Mouse (Mus musculus) CD8-positive naive resting alpha-beta T cell, adult 2 months (primary cell): ENCODE results near the gene S100a3.

Experiments used
- DNase-seq, 2 experiments: peaks; one replicate each; pipeline ENCODE4 v3.0.0; 2022; ENCODE audit warnings: low read depth in 2 of 2, low spot score in 2 of 2

The S100a3 gene

GRCm38 (mm10) chr3:90555954-90556353 is 4.4 kb upstream of the S100a3 start:
- DNase-seq: no peak

DNA sequence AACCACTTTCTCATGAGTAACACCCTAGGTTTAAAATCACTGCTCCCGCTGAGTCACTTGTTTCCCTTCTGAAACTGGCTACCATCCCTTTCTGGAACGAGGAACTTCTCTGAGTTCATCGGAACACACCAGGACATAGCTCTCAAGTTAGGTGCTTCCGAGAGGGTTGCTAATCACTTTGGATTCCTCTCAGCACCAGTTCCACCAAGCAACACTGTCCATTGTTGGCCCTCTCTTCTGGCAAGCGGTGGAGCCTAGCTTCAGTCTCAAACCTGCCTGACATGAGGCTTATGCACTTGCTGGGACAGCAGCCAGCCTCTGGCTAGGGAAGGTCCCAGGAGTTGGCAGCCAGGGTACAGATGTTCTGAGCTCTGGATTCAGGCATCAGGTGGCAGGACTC is 14.3 kb downstream of the S100a3 start:
- DNase-seq: no peak

DNA sequence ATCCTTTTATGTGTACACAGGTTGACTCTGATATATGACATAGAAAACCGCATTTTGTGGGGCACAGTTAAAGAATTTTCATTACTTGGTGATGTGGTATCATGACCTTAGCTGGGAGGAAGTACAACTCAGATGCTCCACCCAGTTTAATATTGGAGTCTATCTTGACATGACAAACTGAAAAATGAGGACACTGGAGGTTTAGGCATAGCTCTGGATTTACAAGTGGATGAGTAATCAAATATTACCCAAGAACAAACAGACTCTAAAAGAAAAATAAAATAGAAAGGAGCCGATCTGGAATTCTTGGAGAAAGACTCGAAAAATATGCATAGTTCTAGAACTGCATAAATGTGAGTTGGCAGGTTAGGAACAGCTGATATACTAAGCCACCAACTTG is 14.9 kb downstream of the S100a3 start:
- no peak for DNase-seq

GRCm38 (mm10) chr3:90576351-90577001 is 16.1 kb downstream of the S100a3 start:
- no peak for DNase-seq

GRCm38 (mm10) chr3:90579433-90579832 is 19.1 kb downstream of the S100a3 start:
- DNase-seq: no peak

DNA sequence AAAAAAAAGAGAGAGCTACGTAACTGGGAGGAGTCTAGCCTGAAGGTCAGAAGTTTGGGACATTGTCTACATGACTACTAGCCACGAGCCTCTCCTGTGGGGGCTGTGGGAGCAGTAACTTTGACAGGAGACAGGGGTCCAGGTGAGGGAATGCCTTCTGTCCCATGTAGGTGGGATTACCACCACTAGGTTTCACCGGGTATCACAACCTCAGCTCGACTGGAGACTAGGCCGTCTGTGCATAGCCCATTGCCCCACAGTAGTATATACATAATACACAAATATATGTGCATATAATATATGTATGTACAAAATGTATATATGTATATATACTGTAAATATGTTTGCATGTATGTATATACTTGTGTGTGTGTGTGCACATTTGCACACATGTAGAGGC is 20.8 kb downstream of the S100a3 start:
- no peak for DNase-seq

- no peak for DNase-seq
Observed at GRCm38 (mm10) chr3:90582156-90582555, 21.8 kb downstream of the S100a3 start.

- no peak for DNase-seq
Observed at GRCm38 (mm10) chr3:90582556-90582955, 22.2 kb downstream of the S100a3 start.

- no peak for DNase-seq
Observed at GRCm38 (mm10) chr3:90583893-90584292, 23.5 kb downstream of the S100a3 start.

DNA sequence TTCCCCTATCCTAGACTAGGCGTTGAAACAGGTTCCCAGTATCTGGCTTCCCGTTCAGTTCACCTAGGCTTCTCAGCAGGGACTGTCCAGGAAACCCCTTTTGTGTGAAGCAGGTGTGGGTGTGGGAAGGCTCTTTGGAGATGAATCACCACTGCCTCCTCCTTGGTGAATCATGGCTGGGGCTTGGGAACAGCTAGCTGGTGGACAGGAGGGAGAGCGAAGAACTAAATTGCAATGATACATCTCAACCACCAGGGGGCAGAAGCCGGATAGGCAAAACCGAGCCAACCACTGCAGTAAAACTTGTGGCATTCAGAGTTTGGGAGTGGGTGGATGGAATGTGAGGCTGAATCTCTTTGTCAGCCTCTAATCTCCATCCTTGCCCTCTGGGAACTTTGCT is 25.2 kb downstream of the S100a3 start:
- DNase-seq: peak; percentile 56 to 64

- peak; percentile 20 to 40 for DNase-seq
Observed at GRCm38 (mm10) chr3:90586016-90586643, 25.8 kb downstream of the S100a3 start.

GRCm38 (mm10) chr3:90586906-90587305 is 26.5 kb downstream of the S100a3 start:
- peak; percentile 80 to 82 for DNase-seq

GRCm38 (mm10) chr3:90587361-90588101 is 27.2 kb downstream of the S100a3 start:
- DNase-seq: no peak

DNA sequence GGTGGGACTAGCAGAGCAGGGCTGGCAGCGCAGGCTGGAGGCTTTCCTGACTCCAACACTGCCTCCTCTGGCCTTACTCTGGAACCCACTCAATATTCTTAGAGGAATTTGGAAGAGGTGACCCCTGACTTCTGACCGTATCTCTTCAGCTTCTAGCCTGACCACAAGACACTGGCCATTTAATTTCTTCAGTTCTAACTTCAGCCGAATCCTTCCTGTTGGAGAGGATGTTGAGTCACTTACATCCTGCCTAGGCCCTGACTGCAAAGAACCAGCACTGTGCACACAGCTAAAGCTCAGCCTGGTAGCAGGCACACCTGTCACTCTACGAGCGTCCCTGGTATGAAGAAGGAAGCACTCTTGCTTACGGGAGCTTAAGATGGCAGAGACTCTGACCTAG is 29.0 kb downstream of the S100a3 start:
- DNase-seq: no peak

DNA sequence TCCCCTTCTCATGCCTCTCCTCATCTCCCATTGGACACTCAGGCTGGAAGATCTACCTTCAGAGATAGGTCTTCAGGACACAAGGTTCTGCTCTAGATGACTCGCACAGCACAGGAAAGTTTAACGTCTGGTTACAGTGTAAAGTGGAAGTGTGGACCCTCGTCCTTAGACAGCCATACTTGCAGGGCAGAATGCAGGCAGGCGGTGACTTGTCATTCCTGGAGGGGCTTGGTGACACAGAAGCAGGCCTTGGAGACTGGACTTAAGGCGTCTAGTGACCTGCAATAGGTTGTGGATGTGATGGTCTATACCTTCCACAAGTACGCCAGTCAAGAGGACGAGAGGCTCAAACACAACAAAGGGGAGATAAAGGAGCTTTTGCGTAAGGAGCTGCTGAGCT is 29.6 kb downstream of the S100a3 start, which contains the start of gene S100a2:
Gene S100a2, plus strand, starts transcription at position 301 of the 400 bp plus-strand sequence.
- no peak for DNase-seq

DNA sequence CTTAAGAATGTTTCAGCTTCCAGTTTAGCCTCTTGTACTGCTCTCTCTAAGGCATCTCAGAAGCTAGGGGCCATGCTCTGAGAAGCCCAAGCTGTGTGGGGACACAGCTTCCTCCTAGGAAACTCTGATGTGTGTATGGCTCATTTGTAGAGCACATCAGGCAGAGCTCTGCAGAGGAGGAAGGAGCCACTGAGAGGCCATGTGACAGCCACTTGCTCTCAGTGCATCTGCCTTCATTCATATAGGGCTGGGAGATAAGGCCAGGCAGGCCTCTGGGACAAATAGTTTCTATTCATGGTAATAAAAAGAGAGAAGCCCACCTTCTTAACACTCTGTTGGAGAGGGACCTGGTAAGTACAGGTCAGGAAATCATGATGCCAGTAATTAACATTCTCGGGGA is 34.1 kb downstream of the S100a3 start:
- DNase-seq: no peak

DNA sequence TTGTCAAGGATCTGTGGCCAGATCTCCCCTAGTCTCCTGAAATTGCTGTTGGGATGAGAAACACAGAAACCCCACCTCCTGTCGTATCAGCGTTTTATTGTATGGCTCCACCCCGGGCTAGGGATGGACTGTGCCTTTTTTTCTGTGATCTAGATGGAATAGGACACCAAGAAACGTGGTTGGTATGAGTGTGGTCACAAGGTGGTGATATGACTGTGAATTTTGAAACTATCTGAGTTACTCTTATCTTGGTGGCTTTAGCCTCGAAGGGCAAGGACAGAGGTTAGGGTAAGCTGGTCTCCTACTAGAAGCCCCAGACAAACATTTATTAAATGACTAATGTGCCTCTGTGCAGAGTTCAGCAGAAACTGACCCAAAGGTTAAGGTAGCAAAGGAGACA is 35.2 kb downstream of the S100a3 start:
- no peak for DNase-seq

DNA sequence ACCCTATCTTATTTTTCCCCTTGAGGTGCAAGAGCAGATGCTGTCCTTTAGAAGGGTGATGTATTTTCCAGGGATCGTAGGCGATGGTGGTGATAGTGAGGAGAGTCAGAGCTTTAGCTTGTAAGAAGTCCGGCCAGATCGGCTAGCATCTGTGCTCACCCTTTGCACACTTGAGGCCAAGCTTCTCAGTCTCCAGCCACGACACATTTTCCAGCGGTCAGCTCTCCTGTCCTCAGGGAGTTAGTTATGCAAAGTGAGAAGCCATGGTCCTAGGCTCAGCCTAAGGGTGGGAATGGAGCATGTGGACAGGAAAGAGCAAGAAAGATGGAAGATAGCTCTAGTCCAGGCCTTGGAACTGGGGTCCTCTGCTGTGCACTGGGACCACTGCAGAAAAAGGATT is 36.4 kb downstream of the S100a3 start:
- DNase-seq: no peak

- no peak for DNase-seq
Observed at GRCm38 (mm10) chr3:90597736-90598135, 37.4 kb downstream of the S100a3 start.

- no peak for DNase-seq
Observed at GRCm38 (mm10) chr3:90598212-90598611, 37.8 kb downstream of the S100a3 start.

DNA sequence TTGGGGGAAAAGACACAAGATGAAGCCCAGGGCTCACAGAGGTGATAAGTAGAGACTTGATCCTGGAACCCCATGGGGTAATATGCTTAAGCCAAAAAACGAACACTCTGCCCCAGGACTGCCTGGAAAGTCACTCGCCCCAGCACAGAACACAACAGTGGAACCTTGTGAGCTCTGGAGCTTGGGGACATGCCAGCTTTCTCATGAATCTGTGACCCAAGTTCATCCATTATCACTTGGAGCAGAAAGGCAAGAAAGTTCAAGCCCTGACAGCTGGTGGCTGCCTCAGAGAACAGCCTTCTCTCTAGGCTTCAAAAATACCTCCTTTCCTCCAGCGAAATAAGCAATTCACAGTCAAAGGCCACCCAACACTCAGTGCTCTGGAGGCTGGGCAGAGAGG is 39.0 kb downstream of the S100a3 start:
- DNase-seq: no peak

DNA sequence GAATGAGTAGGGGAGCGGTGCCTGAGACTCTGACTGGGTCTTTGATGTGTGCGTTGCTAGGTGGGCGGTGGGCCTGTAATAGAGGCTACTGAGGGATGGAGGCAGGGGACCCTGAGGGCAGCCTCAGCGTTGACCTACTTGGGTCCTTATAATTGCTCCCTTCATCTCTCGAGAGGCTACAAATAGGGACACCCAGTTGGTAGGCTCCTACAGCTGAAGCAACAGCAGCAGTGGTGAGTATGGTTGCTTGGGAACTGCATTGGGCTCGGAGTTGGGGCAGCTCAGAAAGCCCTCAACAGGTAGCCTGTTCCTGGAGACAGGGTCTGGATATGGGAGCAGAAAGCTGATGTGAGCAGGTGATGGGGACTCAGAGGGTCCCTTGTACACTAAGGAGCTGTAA is 39.7 kb downstream of the S100a3 start:
- DNase-seq: no peak
